Mouse (Mus musculus) CD4-positive, CD25-positive, alpha-beta regulatory T cell, adult 4 months (primary cell): Measurements from ENCODE around the gene Fam222a. TPM values are rescaled to one million over a fixed set of nuclear protein-coding genes. Genes with fewer than 3 reads are reported as not detected.

ENCODE experiments used
- ATAC-seq: one replicate; pipeline ENCODE4 v1.8.0; 2017
- polyA plus RNA-seq, 2 experiments: library from polyadenylated mRNA; unstranded; fragments of 100-300 nt; shearing (Covaris generic); gene quantifications; one replicate each; pipeline ENCODE4 v1.2.1; 2017

Gene Fam222a
- polyA plus RNA-seq, 2 experiments from 2014 or later: not detected

DNA sequence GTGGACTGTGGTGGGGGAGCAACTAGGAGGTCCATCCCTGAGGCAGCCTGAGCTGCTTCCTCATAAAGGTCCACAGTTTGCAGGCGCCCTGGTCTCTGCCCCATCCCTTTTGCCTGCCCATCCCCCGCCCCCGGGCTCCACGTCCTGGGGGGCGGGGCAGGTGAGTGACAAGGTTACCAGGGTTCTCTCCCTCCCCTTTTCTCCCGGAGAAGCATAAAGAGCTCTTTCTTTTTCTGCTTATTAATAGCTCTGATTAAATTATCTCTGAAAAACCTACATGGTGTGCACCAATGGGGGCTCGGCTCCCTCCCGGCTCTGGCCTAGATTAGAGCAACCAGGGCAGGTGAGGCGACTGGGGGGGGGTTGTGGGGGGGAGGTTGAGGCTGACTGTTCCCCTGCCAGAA is 7.3 kb upstream of the Fam222a start:
- no peak for ATAC-seq

- ATAC-seq: no peak
Measured at GRCm38 (mm10) chr5:114560965-114561364, 6.9 kb upstream of the Fam222a start.

DNA sequence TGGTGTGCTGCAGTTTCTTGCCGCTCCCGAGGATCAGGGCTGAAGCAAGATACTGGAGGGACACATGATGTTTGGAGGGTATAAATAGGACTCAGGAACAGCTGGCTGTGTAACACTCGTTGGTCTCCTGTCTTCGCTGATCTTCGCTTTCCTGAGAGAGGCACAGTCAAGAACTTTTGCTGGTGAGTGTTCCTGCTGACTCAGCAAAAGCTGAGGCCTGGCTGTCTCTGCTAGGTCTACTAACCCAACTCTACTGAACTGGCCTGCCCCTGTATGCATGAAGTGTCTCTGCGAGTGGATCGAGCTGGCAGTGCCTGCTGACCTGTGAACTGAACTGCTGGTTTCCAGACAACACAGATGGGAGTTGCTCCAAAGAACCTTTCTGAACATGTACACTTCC is 3.8 kb upstream of the Fam222a start:
- no peak for ATAC-seq

GRCm38 (mm10) chr5:114565305-114565704 is 2.5 kb upstream of the Fam222a start:
- ATAC-seq: no peak

GRCm38 (mm10) chr5:114565751-114566150 is 2.1 kb upstream of the Fam222a start:
- ATAC-seq: no peak

- no peak for ATAC-seq
Measured at GRCm38 (mm10) chr5:114566461-114566860, 1.4 kb upstream of the Fam222a start.

DNA sequence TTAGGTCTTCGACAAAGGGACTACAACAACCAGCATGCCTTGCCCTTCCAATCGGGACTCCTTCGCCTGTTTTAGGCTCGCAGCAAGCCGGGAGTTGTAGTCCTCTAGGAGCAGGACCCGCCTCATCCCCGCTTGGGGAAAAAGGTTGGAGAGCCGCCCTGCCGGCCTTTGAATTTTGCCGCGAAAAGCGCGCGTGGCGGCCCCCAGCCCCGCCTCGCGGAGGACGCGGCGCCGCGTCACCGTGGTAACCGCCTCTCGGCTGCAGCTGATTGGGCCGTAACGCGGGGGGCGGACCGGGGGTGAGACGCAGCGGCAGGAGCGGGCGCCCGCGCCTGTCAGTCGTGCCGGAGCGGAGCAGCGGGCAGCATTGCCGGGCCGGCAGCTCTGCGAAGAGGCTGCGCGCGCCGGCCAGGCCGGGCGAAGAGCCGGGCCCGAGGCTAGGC is 720 bp upstream of the Fam222a start:
- ATAC-seq: peak; percentile 93

- no peak for ATAC-seq
Measured at GRCm38 (mm10) chr5:114568818-114569217, 1.0 kb downstream of the Fam222a start.

DNA sequence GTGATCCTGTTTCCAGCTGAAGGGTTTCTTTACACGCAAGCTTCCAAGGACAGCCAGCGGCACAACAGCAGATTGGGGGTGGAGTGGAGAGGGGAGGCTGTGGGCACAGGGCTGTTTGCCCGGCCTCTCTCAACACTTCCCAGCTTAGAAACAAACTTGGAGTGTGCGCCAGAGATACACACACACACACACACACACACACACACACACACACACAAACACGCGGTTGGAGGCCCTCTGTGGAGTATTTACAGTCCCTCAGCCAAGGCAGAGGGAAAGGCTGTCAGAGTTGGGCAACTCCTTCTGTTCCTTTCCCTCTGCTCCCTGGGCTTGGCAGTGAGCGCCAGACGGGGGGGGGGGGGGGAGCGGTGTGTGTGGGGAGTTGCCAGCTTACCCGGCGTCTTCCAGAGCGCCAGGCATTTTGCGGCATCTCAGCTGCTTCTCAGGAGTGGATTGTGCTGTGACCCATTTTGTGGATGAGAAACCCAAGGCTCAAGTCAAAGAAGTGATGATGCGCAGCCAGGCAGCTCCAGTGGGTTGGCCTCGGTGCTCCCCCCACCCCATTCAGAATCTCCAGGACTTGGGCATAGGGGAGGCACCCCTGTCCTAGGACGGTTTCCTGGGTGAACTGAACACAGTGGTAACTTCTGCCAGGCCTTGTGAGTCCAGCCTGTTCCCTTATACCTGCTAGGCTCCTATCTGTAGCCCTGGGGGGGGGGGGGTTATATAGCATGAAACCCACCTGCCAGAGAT is 2.3 kb downstream of the Fam222a start:
- ATAC-seq: no peak

DNA sequence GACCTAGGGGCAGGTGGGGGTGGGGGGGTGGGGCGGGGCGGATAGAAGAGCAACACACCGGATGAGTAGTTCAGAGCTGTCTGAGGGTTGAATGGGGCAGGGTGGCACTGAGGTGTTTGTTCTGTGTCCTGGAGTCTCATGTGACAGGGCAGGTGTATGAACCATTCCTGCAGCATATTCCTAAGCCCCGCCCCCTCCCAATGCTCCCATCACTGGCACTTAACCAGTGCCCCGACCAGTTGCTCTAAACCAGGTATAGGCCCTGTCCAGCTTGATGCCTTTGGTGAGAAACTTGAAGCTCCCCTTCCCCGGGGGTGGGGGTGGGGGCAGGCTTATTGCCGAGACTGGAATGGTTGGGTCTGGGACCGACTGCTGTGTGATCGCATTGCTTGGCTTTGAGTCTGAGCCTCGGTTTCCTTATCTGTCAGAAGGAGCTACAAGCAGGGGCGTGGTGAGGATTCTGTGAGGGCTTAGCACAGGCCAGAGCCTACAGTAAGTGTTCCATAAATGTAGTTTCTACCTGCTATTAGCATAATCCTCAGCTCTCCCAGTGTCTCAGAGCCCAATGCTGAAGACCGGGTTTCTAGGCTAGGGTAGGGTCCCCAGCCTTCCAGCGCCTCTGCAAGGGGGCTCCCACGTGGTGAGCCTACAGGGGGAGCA is 3.1 kb downstream of the Fam222a start:
- no peak for ATAC-seq

DNA sequence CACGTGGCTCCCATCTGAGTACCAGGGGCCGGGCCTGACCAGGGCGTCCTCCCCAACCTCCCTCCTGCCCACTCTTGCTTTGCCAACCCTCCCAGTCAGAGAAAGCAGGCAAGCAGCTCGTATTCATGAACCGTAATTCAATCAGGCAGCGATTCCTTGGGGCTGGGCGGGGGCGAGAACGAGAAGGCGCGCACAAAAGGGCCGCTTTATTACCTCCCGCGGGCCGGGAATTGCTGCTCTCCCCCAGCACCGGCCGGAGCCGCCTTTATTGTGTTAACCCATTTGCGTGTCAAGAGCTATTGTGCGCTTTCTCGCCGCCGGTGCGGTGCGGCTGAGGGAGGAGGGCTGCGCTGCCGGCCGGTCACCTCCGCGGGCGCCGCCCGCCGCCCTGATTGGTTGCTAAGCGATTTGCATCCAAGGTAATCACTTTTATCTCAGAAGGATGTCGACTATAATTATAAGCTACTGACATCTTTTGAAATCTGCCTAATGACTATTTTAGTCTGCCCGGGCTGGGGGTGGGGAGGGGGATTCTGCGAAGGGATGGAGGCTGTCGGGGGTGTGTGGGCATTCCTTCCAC is 3.7 kb downstream of the Fam222a start:
- ATAC-seq: no peak

DNA sequence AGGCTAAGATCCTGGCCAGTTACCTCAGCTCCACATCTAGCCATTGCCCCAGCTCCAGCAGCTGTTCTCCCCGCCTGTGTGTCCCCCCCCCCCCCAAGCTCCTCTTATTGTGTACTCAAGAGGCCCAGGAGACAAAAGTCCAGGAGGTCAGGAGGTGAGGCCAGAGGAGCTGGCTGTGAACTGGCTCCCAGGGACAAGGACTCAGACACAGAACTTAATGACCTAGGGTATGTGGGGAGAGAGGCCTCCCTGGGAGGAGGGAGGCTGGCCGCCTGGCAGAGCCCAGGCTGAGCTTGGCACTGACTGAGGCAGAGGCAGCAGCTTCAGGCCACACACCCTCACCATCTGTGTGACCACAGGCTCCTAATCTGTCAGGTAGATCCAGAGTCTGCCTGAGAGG is 5.2 kb downstream of the Fam222a start:
- ATAC-seq: no peak

DNA sequence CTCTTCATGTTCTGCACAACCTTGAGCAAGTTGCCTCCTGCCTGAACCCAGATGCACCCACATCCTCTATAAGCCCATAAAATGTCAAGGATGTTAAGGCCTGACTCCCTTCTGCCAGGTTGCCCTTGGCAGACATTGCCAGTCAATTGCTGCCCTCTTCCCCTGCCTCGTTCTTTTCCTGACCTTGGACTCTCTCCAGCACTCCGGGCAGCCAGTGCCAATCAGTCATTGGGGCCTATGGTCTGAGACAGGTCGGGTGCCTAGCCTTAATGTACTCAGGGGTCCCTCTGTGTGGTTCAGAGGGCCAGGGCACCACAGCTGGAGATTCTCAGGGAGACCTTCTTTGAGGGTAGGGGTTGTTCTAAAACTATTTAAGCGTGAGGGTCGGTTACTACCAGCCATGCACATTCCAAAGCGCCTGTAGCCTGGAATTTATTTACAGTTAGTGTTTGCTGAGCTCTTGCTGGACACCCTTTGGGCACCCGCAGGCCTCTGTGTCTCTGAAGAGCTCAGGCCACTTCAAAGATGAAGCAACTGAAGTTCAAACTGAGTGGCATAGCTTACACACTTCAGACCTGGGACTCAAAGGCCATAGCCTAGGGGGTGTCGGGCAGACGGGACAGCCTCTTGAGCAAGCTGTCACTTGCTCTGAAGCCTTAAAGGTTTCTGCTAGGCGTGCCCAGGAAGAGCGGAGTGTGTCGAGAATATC is 6.3 kb downstream of the Fam222a start:
- no peak for ATAC-seq

GRCm38 (mm10) chr5:114575010-114575409 is 7.2 kb downstream of the Fam222a start:
- no peak for ATAC-seq

DNA sequence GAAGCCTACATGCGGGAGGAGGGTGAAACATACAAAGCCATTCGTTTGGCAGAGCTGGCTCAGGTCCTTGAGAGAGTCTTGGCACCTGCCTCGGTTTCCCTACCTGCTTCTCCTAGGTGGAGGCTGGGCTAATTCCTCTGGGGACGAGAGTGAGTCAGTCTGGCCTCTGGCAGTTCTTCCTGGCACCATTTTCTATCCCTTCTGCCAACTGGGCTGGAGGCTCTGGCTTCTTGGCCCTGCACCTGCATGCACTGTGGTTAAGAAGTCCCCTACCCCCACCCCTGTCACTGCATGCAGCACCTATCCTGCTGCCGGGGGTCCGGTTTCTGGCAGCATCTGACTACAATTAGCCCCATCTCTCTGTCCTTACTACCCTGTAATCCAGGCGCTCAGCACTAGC is 7.7 kb downstream of the Fam222a start:
- no peak for ATAC-seq

GRCm38 (mm10) chr5:114575986-114576605 is 8.3 kb downstream of the Fam222a start:
- no peak for ATAC-seq

- ATAC-seq: no peak
Measured at GRCm38 (mm10) chr5:114578361-114578760, 10.5 kb downstream of the Fam222a start.

GRCm38 (mm10) chr5:114579714-114580357 is 12.0 kb downstream of the Fam222a start:
- no peak for ATAC-seq

DNA sequence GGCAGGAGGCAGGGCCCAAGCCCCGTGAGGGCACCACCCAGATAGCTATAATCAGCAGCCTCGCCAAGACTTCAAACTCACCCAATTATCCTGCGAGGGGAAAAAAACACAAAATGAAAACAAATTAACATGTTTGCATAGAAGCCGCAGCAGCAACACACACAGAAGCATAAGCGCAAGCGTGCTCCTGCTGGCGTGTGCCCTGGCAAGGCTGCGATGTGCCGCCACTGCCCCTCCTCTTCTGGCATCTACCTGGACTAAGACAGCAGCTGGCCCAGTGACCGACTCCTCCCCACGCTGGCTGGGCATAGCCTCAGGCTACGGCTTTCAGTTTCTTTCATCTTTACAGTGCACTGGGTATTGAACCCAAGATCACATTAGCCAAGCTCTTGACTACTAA is 13.7 kb downstream of the Fam222a start:
- no peak for ATAC-seq

- ATAC-seq: no peak
Measured at GRCm38 (mm10) chr5:114583046-114583445, 15.2 kb downstream of the Fam222a start.

GRCm38 (mm10) chr5:114583490-114584175 is 15.8 kb downstream of the Fam222a start:
- no peak for ATAC-seq
